Mouse (Mus musculus) ovary, adult 18-20 months (tissue): Measurements from ENCODE around the gene Abca7.

Experiments used
- DNase-seq: peaks from one replicate; pipeline ENCODE4 v3.0.0; 2022; ENCODE audit warnings: low spot score, mixed read lengths

Abca7 gene

GRCm38 (mm10) chr10:79994397-79995115, 1.7 kb upstream of the Abca7 start:
- DNase-seq = no peak

- DNase-seq = no peak
Measured at GRCm38 (mm10) chr10:79995636-79996035, 658 bp upstream of the Abca7 start.

GRCm38 (mm10) chr10:79997034-79997760, 903 bp downstream of the Abca7 start:
- DNase-seq = no peak

GRCm38 (mm10) chr10:79997819-79998218, 1.5 kb downstream of the Abca7 start:
- DNase-seq = peak; percentile 74

GRCm38 (mm10) chr10:80001945-80002344, 5.7 kb downstream of the Abca7 start:
- DNase-seq = no peak

GRCm38 (mm10) chr10:80002829-80003228, 6.5 kb downstream of the Abca7 start:
- DNase-seq = no peak

GRCm38 (mm10) chr10:80003374-80004232, 7.3 kb downstream of the Abca7 start:
- no peak for DNase-seq

- peak; percentile 72 for DNase-seq
Measured at GRCm38 (mm10) chr10:80004233-80004705, 8.0 kb downstream of the Abca7 start.

GRCm38 (mm10) chr10:80011740-80012139, 15.4 kb downstream of the Abca7 start:
- DNase-seq = no peak

GRCm38 (mm10) chr10:80013609-80014008, 17.3 kb downstream of the Abca7 start:
- DNase-seq = no peak

- no peak for DNase-seq
Measured at GRCm38 (mm10) chr10:80014484-80015290, 18.4 kb downstream of the Abca7 start.

GRCm38 (mm10) chr10:80015583-80015982, 19.3 kb downstream of the Abca7 start:
- no peak for DNase-seq

- DNase-seq = no peak
Measured at GRCm38 (mm10) chr10:80016511-80016910, 20.2 kb downstream of the Abca7 start, which contains the start of gene Arhgap45. Arhgap45 (plus strand) TSS chr10:80016653.

GRCm38 (mm10) chr10:80016931-80017330, 20.6 kb downstream of the Abca7 start:
- DNase-seq = no peak

- no peak for DNase-seq
Measured at GRCm38 (mm10) chr10:80017361-80017760, 21.1 kb downstream of the Abca7 start.

GRCm38 (mm10) chr10:80017771-80018170, 21.5 kb downstream of the Abca7 start:
- no peak for DNase-seq

- DNase-seq = peak; percentile 69
Measured at GRCm38 (mm10) chr10:80018739-80019297, 22.5 kb downstream of the Abca7 start.

GRCm38 (mm10) chr10:80019471-80020131, 23.3 kb downstream of the Abca7 start:
- DNase-seq = no peak

- DNase-seq = no peak
Measured at GRCm38 (mm10) chr10:80020191-80020590, 23.9 kb downstream of the Abca7 start.

- no peak for DNase-seq
Measured at GRCm38 (mm10) chr10:80020603-80021319, 24.5 kb downstream of the Abca7 start.
